Mouse (Mus musculus): ENCODE measurements around the gene Tspear. TPM values are rescaled to one million over a fixed set of nuclear protein-coding genes. Genes with fewer than 3 reads are reported as not detected.

The Tspear gene
- polyA plus RNA-seq, 1 experiment from 2014 or later = 0.67 TPM

GRCm38 (mm10) chr10:77869651-77870050, 183.3 kb downstream of the Tspear start:
- ATAC-seq (ENCODE audit: low FRiP score, low TSS enrichment) = no peak
- 89% methylated on average over 7 of the region's 7 CpGs for WGBS

GRCm38 (mm10) chr10:77878985-77879384, 192.6 kb downstream of the Tspear start:
- ATAC-seq (ENCODE audit: low FRiP score, low TSS enrichment) = no peak
- Histone ChIP-seq H3K4me3 (ENCODE audit: low read depth, low read length) (no peak overlapping the region), H3K9ac (ENCODE audit: low read length) (no peak overlapping the region), H3K27me3 (ENCODE audit: control insufficient read depth, insufficient read depth, low read length) (no peaks in the 10 kb centered on the region), H3K4me1 (replicated peaks; ENCODE audit: control insufficient read depth, insufficient read depth) (no peaks in the 10 kb centered on the region), H3K36me3 (ENCODE audit: control insufficient read depth, insufficient read depth, low read length) (no peaks in the 10 kb centered on the region), H3K9me3 (ENCODE audit: control insufficient read depth, low read length) (no peaks in the 10 kb centered on the region), H3K27ac (replicated peaks) (no peak overlapping the region), H3K4me2 (replicated peaks; ENCODE audit: low read depth) (no peak overlapping the region)
- peak; percentile 33 for DNase-seq (ENCODE audit: low spot score)
- TF ChIP-seq CTCF (IDR thresholded peaks at IDR 0.05; ENCODE audit: low read depth) = peak; percentile 68
- no peak for TF ChIP-seq EP300 (optimal IDR thresholded peaks at IDR 0.05)
- WGBS = 62% methylated on average over 6 of the region's 6 CpGs

More at GRCm38 (mm10) chr10:77869651-77870050, 183.3 kb downstream of the Tspear start:
- H3K27ac ChIP-seq (replicated peaks) = no peak overlapping the region
- H3K9me3 ChIP-seq (ENCODE audit: control insufficient read depth, low read length) = no peaks in the 10 kb centered on the region
- H3K9ac ChIP-seq (ENCODE audit: low read length) = no peak overlapping the region
- H3K4me2 ChIP-seq (replicated peaks; ENCODE audit: low read depth) = no peak overlapping the region
- no peaks in the 10 kb centered on the region for H3K27me3 ChIP-seq (ENCODE audit: control insufficient read depth, insufficient read depth, low read length)
- no peaks in the 10 kb centered on the region for H3K36me3 ChIP-seq (ENCODE audit: control insufficient read depth, insufficient read depth, low read length)
- TF ChIP-seq CTCF (IDR thresholded peaks at IDR 0.05; ENCODE audit: low read depth) (no peak), EP300 (optimal IDR thresholded peaks at IDR 0.05) (no peak)
- no peak for DNase-seq (ENCODE audit: low spot score)
- no peak overlapping the region for H3K4me3 ChIP-seq (ENCODE audit: low read depth, low read length)
- no peaks in the 10 kb centered on the region for H3K4me1 ChIP-seq (replicated peaks; ENCODE audit: control insufficient read depth, insufficient read depth)

GRCm38 (mm10) chr10:77880305-77880704, 193.9 kb downstream of the Tspear start:
- Histone ChIP-seq H3K9ac (ENCODE audit: low read length) (no peak overlapping the region), H3K4me2 (replicated peaks; ENCODE audit: low read depth) (no peak overlapping the region), H3K4me3 (ENCODE audit: low read depth, low read length) (no peak overlapping the region), H3K9me3 (ENCODE audit: control insufficient read depth, low read length) (no peaks in the 10 kb centered on the region), H3K4me1 (replicated peaks; ENCODE audit: control insufficient read depth, insufficient read depth) (no peaks in the 10 kb centered on the region), H3K27ac (replicated peaks) (no peak overlapping the region), H3K36me3 (ENCODE audit: control insufficient read depth, insufficient read depth, low read length) (no peaks in the 10 kb centered on the region), H3K27me3 (ENCODE audit: control insufficient read depth, insufficient read depth, low read length) (no peaks in the 10 kb centered on the region)
- 60% methylated on average over 3 of the region's 3 CpGs for WGBS
- DNase-seq (ENCODE audit: low spot score) (no peak), ATAC-seq (ENCODE audit: low FRiP score, low TSS enrichment) (no peak)
- TF ChIP-seq EP300 (optimal IDR thresholded peaks at IDR 0.05) = no peak
- TF ChIP-seq CTCF (IDR thresholded peaks at IDR 0.05; ENCODE audit: low read depth) = no peak

- Histone ChIP-seq H3K4me1 (replicated peaks; ENCODE audit: control insufficient read depth, insufficient read depth) (no peaks in the 10 kb centered on the region), H3K9me3 (ENCODE audit: control insufficient read depth, low read length) (no peaks in the 10 kb centered on the region), H3K27me3 (ENCODE audit: control insufficient read depth, insufficient read depth, low read length) (no peaks in the 10 kb centered on the region), H3K9ac (ENCODE audit: low read length) (no peak overlapping the region), H3K4me3 (ENCODE audit: low read depth, low read length) (no peak overlapping the region), H3K36me3 (ENCODE audit: control insufficient read depth, insufficient read depth, low read length) (no peaks in the 10 kb centered on the region), H3K27ac (replicated peaks) (no peak overlapping the region), H3K4me2 (replicated peaks; ENCODE audit: low read depth) (no peak overlapping the region)
- ATAC-seq (ENCODE audit: low FRiP score, low TSS enrichment) (no peak), DNase-seq (ENCODE audit: low spot score) (no peak)
- TF ChIP-seq EP300 (optimal IDR thresholded peaks at IDR 0.05) (no peak), CTCF (IDR thresholded peaks at IDR 0.05; ENCODE audit: low read depth) (peak; percentile 47)
- 82% methylated on average over 5 of the region's 5 CpGs for WGBS
These were observed 196.2 kb downstream of the Tspear start for GRCm38 (mm10) chr10:77882553-77882952.

GRCm38 (mm10) chr10:77886007-77886747, 199.8 kb downstream of the Tspear start:
- TF ChIP-seq CTCF (IDR thresholded peaks at IDR 0.05; ENCODE audit: low read depth) (peak; percentile 58), EP300 (optimal IDR thresholded peaks at IDR 0.05) (no peak)
- H3K4me3 ChIP-seq (ENCODE audit: low read depth, low read length) = no peak overlapping the region
- H3K27me3 ChIP-seq (ENCODE audit: control insufficient read depth, insufficient read depth, low read length) = no peaks in the 10 kb centered on the region
- H3K9me3 ChIP-seq (ENCODE audit: control insufficient read depth, low read length) = no peaks in the 10 kb centered on the region
- no peak overlapping the region for H3K4me2 ChIP-seq (replicated peaks; ENCODE audit: low read depth)
- no peak overlapping the region for H3K9ac ChIP-seq (ENCODE audit: low read length)
- H3K4me1 ChIP-seq (replicated peaks; ENCODE audit: control insufficient read depth, insufficient read depth) = no peaks in the 10 kb centered on the region
- H3K27ac ChIP-seq (replicated peaks) = no peak overlapping the region
- 36% methylated on average over 12 of the region's 12 CpGs for WGBS
- no peak for DNase-seq (ENCODE audit: low spot score)
- H3K36me3 ChIP-seq (ENCODE audit: control insufficient read depth, insufficient read depth, low read length) = no peaks in the 10 kb centered on the region
- peak; percentile 57; the same call in 1 of the 2 replicates for ATAC-seq (ENCODE audit: low FRiP score, low TSS enrichment)

GRCm38 (mm10) chr10:77890987-77891565, 204.7 kb downstream of the Tspear start:
- no peaks in the 10 kb centered on the region for H3K4me1 ChIP-seq (replicated peaks; ENCODE audit: control insufficient read depth, insufficient read depth)
- no peak for TF ChIP-seq EP300 (optimal IDR thresholded peaks at IDR 0.05)
- no peak for TF ChIP-seq CTCF (IDR thresholded peaks at IDR 0.05; ENCODE audit: low read depth)
- no peaks in the 10 kb centered on the region for H3K36me3 ChIP-seq (ENCODE audit: control insufficient read depth, insufficient read depth, low read length)
- H3K27me3 ChIP-seq (ENCODE audit: control insufficient read depth, insufficient read depth, low read length) = no peaks in the 10 kb centered on the region
- WGBS = 74% methylated on average over 8 of the region's 8 CpGs
- DNase-seq (ENCODE audit: low spot score) (no peak), ATAC-seq (ENCODE audit: low FRiP score, low TSS enrichment) (no peak)
- H3K4me2 ChIP-seq (replicated peaks; ENCODE audit: low read depth) = no peak overlapping the region
- no peak overlapping the region for H3K4me3 ChIP-seq (ENCODE audit: low read depth, low read length)
- H3K9me3 ChIP-seq (ENCODE audit: control insufficient read depth, low read length) = no peaks in the 10 kb centered on the region
- H3K27ac ChIP-seq (replicated peaks) = no peak overlapping the region
- H3K9ac ChIP-seq (ENCODE audit: low read length) = no peak overlapping the region

Data from stomach, postnatal 0 days (tissue).